Mouse (Mus musculus): Measurements from ENCODE around the gene Clstn2.

Gene Clstn2

GRCm38 (mm10) chr9:97642396-97642795, 390.6 kb downstream of the Clstn2 start:
- Histone ChIP-seq H3K27me3 (ENCODE audit: insufficient read depth, low read length) (no peaks in the 10 kb centered on the region; the same call in 1 of the 2 replicates), H3K4me1 (replicated peaks; ENCODE audit: low read depth, low read length) (no peaks in the 10 kb centered on the region), H3K4me3 (replicated peaks; ENCODE audit: low read length) (no peak overlapping the region), H3K9me3 (ENCODE audit: low read length) (no peaks in the 10 kb centered on the region), H3K36me3 (ENCODE audit: insufficient read depth, low read length) (no peaks in the 10 kb centered on the region)
- TF ChIP-seq NANOG (IDR thresholded peaks at IDR 0.05; ENCODE audit: borderline replicate concordance, low read length) = no peak
- TF ChIP-seq CTCF (conservative IDR thresholded peaks at IDR 0.05; ENCODE audit: low read length) = no peak
- no peak for TF ChIP-seq POU5F1 (IDR thresholded peaks at IDR 0.05; ENCODE audit: borderline replicate concordance, low read length)

DNA sequence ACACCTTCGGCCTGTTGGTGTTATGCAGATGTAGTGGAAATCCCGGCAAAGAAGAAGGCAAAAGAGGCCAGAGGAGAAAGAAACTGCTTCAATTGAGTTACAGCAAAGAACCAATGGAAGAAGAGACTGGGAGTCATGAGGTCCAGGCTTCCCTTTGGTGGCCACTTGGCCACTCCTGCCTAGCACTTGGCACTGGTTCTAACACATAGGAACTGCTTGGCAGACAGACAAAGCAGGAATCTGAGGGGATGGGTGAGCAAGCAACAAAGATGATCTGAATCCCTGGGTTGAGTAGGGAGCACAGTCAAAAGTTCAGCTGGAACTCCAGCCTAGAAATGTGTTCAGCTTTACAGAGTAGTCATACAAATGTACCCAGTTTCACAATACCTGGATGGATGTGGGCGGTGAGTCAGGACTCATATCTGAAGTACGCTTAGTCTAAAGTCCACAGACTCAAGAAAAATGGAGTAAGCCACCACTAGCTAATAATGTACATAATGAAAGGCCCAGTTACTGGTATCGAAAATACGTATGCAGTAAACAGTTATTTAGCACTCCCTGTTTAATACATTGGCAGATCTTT, 392.9 kb downstream of the Clstn2 start:
- Histone ChIP-seq H3K4me3 (replicated peaks; ENCODE audit: low read length) (no peak overlapping the region), H3K27me3 (ENCODE audit: insufficient read depth, low read length) (no peaks in the 10 kb centered on the region; the same call in 1 of the 2 replicates), H3K4me1 (replicated peaks; ENCODE audit: low read depth, low read length) (no peaks in the 10 kb centered on the region), H3K9me3 (ENCODE audit: low read length) (no peaks in the 10 kb centered on the region), H3K36me3 (ENCODE audit: insufficient read depth, low read length) (no peaks in the 10 kb centered on the region)
- TF ChIP-seq POU5F1 (IDR thresholded peaks at IDR 0.05; ENCODE audit: borderline replicate concordance, low read length) (no peak), CTCF (conservative IDR thresholded peaks at IDR 0.05; ENCODE audit: low read length) (no peak), NANOG (IDR thresholded peaks at IDR 0.05; ENCODE audit: borderline replicate concordance, low read length) (no peak)

DNA sequence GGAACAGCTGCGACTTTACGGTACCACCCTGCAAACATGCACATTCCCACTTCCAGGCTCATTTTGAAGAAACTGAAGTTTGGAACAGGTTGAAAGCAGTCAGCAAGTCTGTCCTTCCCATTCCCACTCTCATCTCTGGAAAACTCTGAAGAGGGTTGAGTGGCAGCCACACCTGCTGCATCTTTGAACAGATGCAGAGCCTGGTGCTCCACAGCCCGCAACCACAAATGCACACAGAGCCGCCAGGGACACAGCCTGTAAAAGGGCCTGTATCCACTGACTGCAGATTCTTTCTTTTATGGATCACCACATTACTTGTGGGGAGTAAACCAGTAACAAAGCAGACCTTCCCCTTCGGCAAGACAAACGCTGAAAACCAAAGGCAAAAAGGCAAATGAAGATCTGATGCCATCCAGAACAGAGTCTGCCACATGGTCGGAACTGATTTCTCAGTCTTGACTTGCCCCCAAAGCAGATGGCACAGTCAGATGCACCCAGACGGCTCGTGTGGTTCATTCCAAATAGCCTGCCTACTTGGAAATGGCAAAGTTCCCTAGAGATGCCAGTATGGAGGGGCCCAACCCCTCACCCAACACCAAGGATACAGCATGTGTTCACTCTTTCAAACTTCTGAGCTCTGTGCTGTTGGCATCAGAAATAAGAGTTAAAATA, 394.2 kb downstream of the Clstn2 start:
- no peaks in the 10 kb centered on the region for H3K36me3 ChIP-seq (ENCODE audit: insufficient read depth, low read length)
- H3K27me3 ChIP-seq (ENCODE audit: insufficient read depth, low read length) = no peaks in the 10 kb centered on the region; the same call in 1 of the 2 replicates
- TF ChIP-seq NANOG (IDR thresholded peaks at IDR 0.05; ENCODE audit: borderline replicate concordance, low read length) (no peak), CTCF (conservative IDR thresholded peaks at IDR 0.05; ENCODE audit: low read length) (no peak)
- H3K4me1 ChIP-seq (replicated peaks; ENCODE audit: low read depth, low read length) = no peaks in the 10 kb centered on the region
- H3K9me3 ChIP-seq (ENCODE audit: low read length) = no peaks in the 10 kb centered on the region
- no peak overlapping the region for H3K4me3 ChIP-seq (replicated peaks; ENCODE audit: low read length)

- no peaks in the 10 kb centered on the region for H3K9me3 ChIP-seq (ENCODE audit: low read length)
- no peak overlapping the region for H3K4me3 ChIP-seq (replicated peaks; ENCODE audit: low read length)
- TF ChIP-seq POU5F1 (IDR thresholded peaks at IDR 0.05; ENCODE audit: borderline replicate concordance, low read length) = no peak
- TF ChIP-seq CTCF (conservative IDR thresholded peaks at IDR 0.05; ENCODE audit: low read length) = no peak
- TF ChIP-seq NANOG (IDR thresholded peaks at IDR 0.05; ENCODE audit: borderline replicate concordance, low read length) = no peak
- H3K4me1 ChIP-seq (replicated peaks; ENCODE audit: low read depth, low read length) = peaks cover 26% of the 10 kb centered on the region
- H3K27me3 ChIP-seq (ENCODE audit: insufficient read depth, low read length) = no peaks in the 10 kb centered on the region; the same call in 1 of the 2 replicates
- no peaks in the 10 kb centered on the region for H3K36me3 ChIP-seq (ENCODE audit: insufficient read depth, low read length)
Observed at GRCm38 (mm10) chr9:97635351-97635750, 397.6 kb downstream of the Clstn2 start.

- Histone ChIP-seq H3K9me3 (ENCODE audit: low read length) (no peaks in the 10 kb centered on the region), H3K27me3 (ENCODE audit: insufficient read depth, low read length) (no peaks in the 10 kb centered on the region; the same call in 1 of the 2 replicates), H3K4me1 (replicated peaks; ENCODE audit: low read depth, low read length) (peaks cover 26% of the 10 kb centered on the region), H3K4me3 (replicated peaks; ENCODE audit: low read length) (no peak overlapping the region), H3K36me3 (ENCODE audit: insufficient read depth, low read length) (no peaks in the 10 kb centered on the region)
- no peak for TF ChIP-seq POU5F1 (IDR thresholded peaks at IDR 0.05; ENCODE audit: borderline replicate concordance, low read length)
- no peak for TF ChIP-seq CTCF (conservative IDR thresholded peaks at IDR 0.05; ENCODE audit: low read length)
- TF ChIP-seq NANOG (IDR thresholded peaks at IDR 0.05; ENCODE audit: borderline replicate concordance, low read length) = no peak
Observed at GRCm38 (mm10) chr9:97634831-97635230, 398.1 kb downstream of the Clstn2 start.

DNA sequence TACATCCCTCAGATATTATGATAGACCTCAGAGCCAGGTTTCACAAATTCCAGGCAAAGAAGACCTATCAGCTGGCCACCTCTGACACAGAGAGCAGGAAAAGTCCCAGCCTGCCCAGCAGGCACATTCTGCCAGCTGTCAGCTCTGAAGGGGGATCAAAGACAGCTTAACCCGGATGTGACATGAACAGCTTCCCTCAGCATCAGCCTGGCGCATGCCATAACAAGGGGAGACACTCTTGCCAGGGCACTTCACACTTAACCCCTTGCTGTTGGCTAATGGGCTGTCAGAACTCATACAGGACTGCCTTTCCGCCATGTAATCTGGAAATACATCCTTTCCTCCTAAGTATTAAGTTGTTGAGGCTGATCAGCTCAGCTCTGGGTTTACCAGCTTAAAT, 403.8 kb downstream of the Clstn2 start:
- no peaks in the 10 kb centered on the region for H3K9me3 ChIP-seq (ENCODE audit: low read length)
- TF ChIP-seq POU5F1 (IDR thresholded peaks at IDR 0.05; ENCODE audit: borderline replicate concordance, low read length) = no peak
- TF ChIP-seq CTCF (conservative IDR thresholded peaks at IDR 0.05; ENCODE audit: low read length) = no peak
- TF ChIP-seq NANOG (IDR thresholded peaks at IDR 0.05; ENCODE audit: borderline replicate concordance, low read length) = no peak
- no peaks in the 10 kb centered on the region for H3K27me3 ChIP-seq (ENCODE audit: insufficient read depth, low read length)
- no peak overlapping the region for H3K4me3 ChIP-seq (replicated peaks; ENCODE audit: low read length)
- no peaks in the 10 kb centered on the region for H3K36me3 ChIP-seq (ENCODE audit: insufficient read depth, low read length)
- peaks cover 31% of the 10 kb centered on the region for H3K4me1 ChIP-seq (replicated peaks; ENCODE audit: low read depth, low read length)

GRCm38 (mm10) chr9:97628361-97628908, 404.5 kb downstream of the Clstn2 start:
- TF ChIP-seq CTCF (conservative IDR thresholded peaks at IDR 0.05; ENCODE audit: low read length) (no peak), POU5F1 (IDR thresholded peaks at IDR 0.05; ENCODE audit: borderline replicate concordance, low read length) (no peak), NANOG (IDR thresholded peaks at IDR 0.05; ENCODE audit: borderline replicate concordance, low read length) (no peak)
- Histone ChIP-seq H3K4me1 (replicated peaks; ENCODE audit: low read depth, low read length) (peaks cover 27% of the 10 kb centered on the region), H3K27me3 (ENCODE audit: insufficient read depth, low read length) (no peaks in the 10 kb centered on the region), H3K9me3 (ENCODE audit: low read length) (no peaks in the 10 kb centered on the region), H3K36me3 (ENCODE audit: insufficient read depth, low read length) (no peaks in the 10 kb centered on the region), H3K4me3 (replicated peaks; ENCODE audit: low read length) (no peak overlapping the region)

DNA sequence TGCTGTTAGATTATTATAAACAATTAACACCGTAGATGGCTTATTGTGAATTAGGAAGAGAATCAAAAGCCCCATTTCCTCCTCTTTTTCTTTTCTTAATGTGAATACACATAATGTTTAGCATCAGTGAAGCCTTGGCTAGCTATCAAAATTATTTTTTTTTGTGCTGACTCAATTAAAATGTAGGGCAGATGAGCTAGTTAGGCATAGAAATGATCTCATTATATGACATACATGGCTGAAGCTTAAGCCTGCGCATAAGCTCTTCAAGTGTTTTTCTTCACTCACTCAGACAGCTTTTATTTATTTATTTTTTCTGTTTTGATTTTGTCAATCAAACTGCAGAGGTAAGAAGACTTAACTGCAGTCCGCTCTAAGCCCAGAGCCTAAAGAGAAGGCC, 405.1 kb downstream of the Clstn2 start:
- no peaks in the 10 kb centered on the region for H3K27me3 ChIP-seq (ENCODE audit: insufficient read depth, low read length)
- no peak for TF ChIP-seq CTCF (conservative IDR thresholded peaks at IDR 0.05; ENCODE audit: low read length)
- TF ChIP-seq NANOG (IDR thresholded peaks at IDR 0.05; ENCODE audit: borderline replicate concordance, low read length) = no peak
- no peak for TF ChIP-seq POU5F1 (IDR thresholded peaks at IDR 0.05; ENCODE audit: borderline replicate concordance, low read length)
- H3K4me3 ChIP-seq (replicated peaks; ENCODE audit: low read length) = no peak overlapping the region
- H3K36me3 ChIP-seq (ENCODE audit: insufficient read depth, low read length) = no peaks in the 10 kb centered on the region
- H3K4me1 ChIP-seq (replicated peaks; ENCODE audit: low read depth, low read length) = peaks cover 22% of the 10 kb centered on the region
- H3K9me3 ChIP-seq (ENCODE audit: low read length) = no peaks in the 10 kb centered on the region

All from E14TG2a.4 (cell line).